Mouse (Mus musculus): ENCODE measurements around the gene Psma1.

DNA sequence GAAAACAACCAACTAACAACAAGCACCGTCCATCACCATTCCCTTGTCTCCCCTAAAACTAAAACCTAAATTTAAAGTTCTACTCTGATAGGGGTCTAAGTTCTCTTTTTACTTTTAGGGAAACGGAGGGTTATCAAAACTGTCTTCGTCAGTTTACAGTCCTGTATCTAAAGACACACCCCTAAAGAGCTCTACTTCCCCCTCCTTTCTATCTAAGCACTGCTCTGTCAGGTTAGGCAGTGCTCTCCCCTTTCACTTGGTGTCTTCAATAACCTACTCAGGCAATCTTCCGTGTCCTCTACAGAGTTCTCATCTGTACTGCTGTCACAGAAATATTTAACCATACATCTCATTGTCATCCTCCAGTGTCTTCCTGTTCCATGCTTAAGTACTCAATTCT, 55.5 kb downstream of the Psma1 start:
- no peak for TF ChIP-seq GATA1 (IDR thresholded peaks at IDR 0.05; ENCODE audit: borderline replicate concordance, low read length)
- TF ChIP-seq FLI1 (IDR thresholded peaks at IDR 0.05; ENCODE audit: low read length): no peak

All from megakaryocyte, embryonic 14.5 days (primary cell).